Mouse (Mus musculus) G1E (cell line): ENCODE data around the gene Apom. TPM values are rescaled to one million over a fixed set of nuclear protein-coding genes. Genes with fewer than 3 reads are reported as not detected.
"Not testable (repeated sequence)": the region's sequence is repeated elsewhere in the genome, so short reads cannot be mapped to it uniquely, and the experiment has no call there.

Experiments used
- ATAC-seq: 2 replicates; pipeline ENCODE4 v1.8.0; 2016; ENCODE audit warnings: mild to moderate bottlenecking; ENCODE audit not compliant: insufficient number of reproducible peaks, poor library complexity, low FRiP score, severe bottlenecking; ENCODE audit errors: extremely low read depth
- DNase-seq: peaks from one replicate; pipeline ENCODE4 v3.0.0; 2012; ENCODE audit warnings: low spot score
- H3K27me3 ChIP-seq: 2 replicates; pipeline ENCODE4 v1.6.1; 2012; ENCODE audit warnings: mild to moderate bottlenecking, low read length, inconsistent platforms; ENCODE audit not compliant: insufficient read depth
- H3K36me3 ChIP-seq: replicated peaks from 2 replicates; pipeline ENCODE3; 2012; ENCODE audit warnings: mild to moderate bottlenecking, inconsistent platforms
- H3K4me1 ChIP-seq: 2 replicates; pipeline ENCODE4 v1.6.1; 2012; ENCODE audit warnings: low read depth, low read length, inconsistent platforms, mixed read lengths; ENCODE audit not compliant: insufficient read depth
- H3K4me3 ChIP-seq: 2 replicates; pipeline ENCODE4 v1.5.1; 2012; ENCODE audit warnings: low read depth, mild to moderate bottlenecking, inconsistent platforms, low read length, moderate library complexity, mixed read lengths
- H3K9me3 ChIP-seq: replicated peaks from 2 replicates; pipeline ENCODE4 v1.6.1; 2012; ENCODE audit warnings: inconsistent platforms
- CTCF ChIP-seq: IDR thresholded peaks from 2 replicates; pipeline ENCODE4 v1.5.1; 2012; ENCODE audit warnings: low read depth, low read length, inconsistent platforms, mixed read lengths
- GATA1 ChIP-seq: IDR thresholded peaks from 2 replicates; pipeline ENCODE4 v1.6.1; 2012; ENCODE audit warnings: borderline replicate concordance, low read length, inconsistent platforms, mixed read lengths
- GATA2 ChIP-seq: IDR thresholded peaks from 2 replicates; pipeline ENCODE4 v1.6.1; 2012; ENCODE audit warnings: low read depth, low read length, inconsistent platforms, borderline replicate concordance
- POLR2AphosphoS5 ChIP-seq: IDR thresholded peaks from 2 replicates; pipeline ENCODE4 v1.6.1; 2012; ENCODE audit warnings: low read depth, low read length, inconsistent platforms; ENCODE audit not compliant: insufficient replicate concordance
- TAL1 ChIP-seq: conservative IDR thresholded peaks from 2 replicates; pipeline ENCODE4 v1.6.1; 2012; ENCODE audit warnings: low read depth, low read length, inconsistent platforms, mixed read lengths
- polyA plus RNA-seq: library from polyadenylated mRNA; stranded (reverse); fragments of >175 nt; gene quantifications from 2 replicates; pipeline ENCODE4 v1.2.3, GENCODE M21; 2012
- total RNA-seq, 2 experiments: library from RNA; stranded (forward) in 1 of 2; stranded (reverse) in 1 of 2; fragments of 200-1000 nt in 1 of 2; fragments of >200 nt in 1 of 2; fragmentation: Nextera tagmentation in 1 of 2; gene quantifications; 2 replicates each; pipeline ENCODE4 v1.2.3; 2014 to 2017

The Apom gene
- total and polyA plus RNA-seq, 3 experiments = 0.10 to 0.22 TPM; not detected in 1

- ATAC-seq (no peak), DNase-seq (no peak)
- TF ChIP-seq GATA2 (no peak), CTCF (no peak), GATA1 (no peak), TAL1 (no peak), POLR2AphosphoS5 (no peak)
- H3K27me3 ChIP-seq = no peaks in the 10 kb centered on the region
- peaks cover 68% of the 10 kb centered on the region for H3K4me1 ChIP-seq
- H3K9me3 ChIP-seq = no peaks in the 10 kb centered on the region
- peak overlapping the region; percentile 78; the same call in 1 of the 2 replicates for H3K4me3 ChIP-seq
- peaks cover 62% of the 10 kb centered on the region for H3K36me3 ChIP-seq
Measured at GRCm38 (mm10) chr17:35125578-35125977, 6.3 kb downstream of the Apom start.

GRCm38 (mm10) chr17:35125081-35125480, 6.8 kb downstream of the Apom start:
- peaks cover 73% of the 10 kb centered on the region for H3K4me1 ChIP-seq
- H3K4me3 ChIP-seq = no peak overlapping the region; the same call in 1 of the 2 replicates
- no peak for DNase-seq
- H3K27me3 ChIP-seq = no peaks in the 10 kb centered on the region
- ATAC-seq = no peak
- no peaks in the 10 kb centered on the region for H3K9me3 ChIP-seq
- TF ChIP-seq TAL1 = no peak
- no peak for TF ChIP-seq GATA2
- TF ChIP-seq POLR2AphosphoS5 = no peak
- no peak for TF ChIP-seq CTCF
- TF ChIP-seq GATA1 = no peak
- peaks cover 60% of the 10 kb centered on the region for H3K36me3 ChIP-seq

- H3K36me3 ChIP-seq = peaks cover 61% of the 10 kb centered on the region
- H3K9me3 ChIP-seq, ATAC-seq, H3K4me3 ChIP-seq, H3K27me3 ChIP-seq, DNase-seq: not testable (repeated sequence)
- peaks cover 79% of the 10 kb centered on the region for H3K4me1 ChIP-seq
Measured at GRCm38 (mm10) chr17:35124261-35124896, 7.5 kb downstream of the Apom start.

GRCm38 (mm10) chr17:35123287-35123686, 8.6 kb downstream of the Apom start:
- not testable (repeated sequence) for H3K27me3 ChIP-seq, ATAC-seq, H3K9me3 ChIP-seq, H3K4me3 ChIP-seq, DNase-seq
- Histone ChIP-seq H3K4me1 (peaks cover 74% of the 10 kb centered on the region), H3K36me3 (peaks cover 61% of the 10 kb centered on the region)

GRCm38 (mm10) chr17:35121871-35122303, 10.0 kb downstream of the Apom start, which contains the start of gene Csnk2b:
TSS of gene Csnk2b (minus strand) at chr17:35122053.
- Histone ChIP-seq H3K9me3 (no peaks in the 10 kb centered on the region), H3K4me1 (peaks cover 69% of the 10 kb centered on the region), H3K27me3 (no peaks in the 10 kb centered on the region), H3K4me3 (peak within 1 kb of the TSS; percentile 89), H3K36me3 (peaks cover 61% of the 10 kb centered on the region)
- TF ChIP-seq POLR2AphosphoS5 = no peak
- no peak for TF ChIP-seq CTCF
- TF ChIP-seq GATA1 = no peak
- TF ChIP-seq TAL1 = no peak
- TF ChIP-seq GATA2 = no peak
- no peak for ATAC-seq
- peak; percentile 34 for DNase-seq

GRCm38 (mm10) chr17:35121143-35121799, 10.6 kb downstream of the Apom start, which contains the start of gene Gpank1:
TSS of gene Gpank1 (plus strand) at chr17:35121455.
- Histone ChIP-seq H3K4me1 (peaks cover 65% of the 10 kb centered on the region), H3K9me3 (no peaks in the 10 kb centered on the region), H3K27me3 (no peaks in the 10 kb centered on the region), H3K36me3 (peaks cover 67% of the 10 kb centered on the region), H3K4me3 (peak within 1 kb of the TSS; percentile 89)
- DNase-seq (peak; percentile 96), ATAC-seq (peak; percentile 94)
- TF ChIP-seq TAL1 = no peak
- no peak for TF ChIP-seq CTCF
- TF ChIP-seq GATA1 = no peak
- TF ChIP-seq GATA2 = no peak
- no peak for TF ChIP-seq POLR2AphosphoS5

GRCm38 (mm10) chr17:35120745-35121142, 11.1 kb downstream of the Apom start:
- Histone ChIP-seq H3K27me3 (no peaks in the 10 kb centered on the region), H3K36me3 (peaks cover 72% of the 10 kb centered on the region), H3K9me3 (no peaks in the 10 kb centered on the region), H3K4me3 (peak overlapping the region; percentile 89), H3K4me1 (peaks cover 70% of the 10 kb centered on the region)
- TF ChIP-seq TAL1 (no peak), GATA2 (no peak), CTCF (no peak)
- DNase-seq (no peak), ATAC-seq (no peak)
